Mouse (Mus musculus) liver, adult 10 weeks (tissue): ENCODE results near the gene Bmp4. TPM values are rescaled to one million over a fixed set of nuclear protein-coding genes. Genes with fewer than 3 reads are reported as not detected.

ENCODE experiments used
- polyA plus RNA-seq: library from polyadenylated mRNA; stranded (reverse); fragments of 350-450 nt; fragmentation: Illumina TruSeq; extraction: RNeasy Lipid Tissue Mini Kit (QIAGEN cat#74804); gene quantifications from one replicate; pipeline ENCODE4 v1.2.3, GENCODE M21; 2014; ENCODE audit warnings: low read depth, low replicate concordance

Gene Bmp4
- polyA plus RNA-seq, result 1.9 TPM

GRCm38 (mm10) chr14:46390249-46390775, at the start of gene Bmp4:
Gene Bmp4, minus strand, starts transcription at chr14:46390669.

GRCm38 (mm10) chr14:46379285-46379684, 11.2 kb downstream of the Bmp4 start, which contains the start of gene Gm15217:
Gene Gm15217, plus strand, starts transcription at chr14:46379414.

Other genes with a start within 250 kb of the Bmp4 start
- not detected for gene Gm15217, start 11.3 kb downstream of the Bmp4 start, polyA plus RNA-seq